Mouse (Mus musculus): Measurements from ENCODE around the gene Zfp931.
"Not testable (repeated sequence)": the region's sequence is repeated elsewhere in the genome, so short reads cannot be mapped to it uniquely, and the experiment has no call there.

Gene Zfp931

GRCm38 (mm10) chr2:178078166-178078717, at the start of gene Zfp931:
Zfp931 (minus strand) TSS chr2:178078476.
- DNase-seq (ENCODE audit: low read depth in 1 of 2, low spot score in 2 of 2): not testable (repeated sequence)

DNA sequence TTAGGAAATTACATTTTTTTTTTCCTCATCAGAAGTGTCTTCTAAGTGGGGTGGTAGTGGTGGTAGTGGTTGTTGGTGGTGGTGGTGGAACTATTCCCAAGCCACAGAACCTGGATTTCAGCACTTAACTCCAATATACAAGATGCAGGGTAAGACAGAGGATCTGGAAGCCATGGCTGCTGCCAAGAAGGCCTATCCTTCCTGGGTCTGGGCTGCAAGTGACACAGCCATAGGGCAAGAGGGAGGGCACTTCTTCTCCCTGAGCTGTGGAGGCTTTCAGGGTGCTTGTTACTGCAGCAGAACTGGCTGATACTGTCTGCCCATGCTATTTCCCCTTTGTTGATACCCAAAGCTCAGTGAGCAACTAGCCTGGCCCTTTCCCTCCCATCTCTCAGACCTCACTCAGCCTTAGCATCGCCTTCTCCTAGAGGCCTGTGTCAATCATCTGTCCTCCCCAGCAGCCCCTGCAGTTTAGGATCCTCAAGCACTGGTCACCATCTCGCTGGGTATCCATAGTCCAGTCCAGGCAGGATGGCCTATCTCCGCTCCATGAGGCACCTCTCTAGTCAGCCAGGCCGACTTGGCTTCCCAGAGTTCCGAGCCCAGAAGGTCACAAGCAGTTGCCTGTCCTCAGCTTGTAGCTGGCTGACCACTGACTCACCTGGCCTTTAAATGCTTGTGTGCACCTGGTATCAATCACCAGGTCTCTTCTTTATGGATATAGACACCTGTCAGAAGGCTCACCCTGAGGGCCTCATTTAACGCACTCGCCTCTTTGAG, 48.0 kb upstream of the Zfp931 start:
- no peak for DNase-seq (ENCODE audit: low read depth in 1 of 2, low spot score in 2 of 2)

DNA sequence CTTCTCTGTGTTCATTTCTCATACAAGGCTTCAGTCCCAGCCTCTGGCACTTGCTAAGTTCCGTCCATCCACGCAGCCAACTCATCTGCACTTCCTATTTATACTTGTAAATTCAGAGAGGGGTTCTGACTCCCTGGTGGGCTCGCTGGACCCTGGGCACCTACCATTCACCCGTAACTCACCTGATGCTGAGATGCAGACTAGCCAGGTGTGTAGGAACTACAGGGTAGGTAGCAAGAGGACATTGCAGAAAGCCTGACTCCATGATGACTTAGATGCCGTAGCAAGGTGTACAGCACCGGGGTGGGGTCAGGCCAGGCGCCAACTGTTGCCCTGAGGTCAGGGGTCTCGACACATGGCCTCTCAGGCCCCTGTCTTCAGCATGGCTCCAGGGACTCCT, 47.2 kb upstream of the Zfp931 start:
- no peak for DNase-seq (ENCODE audit: low read depth in 1 of 2, low spot score in 2 of 2)

- no peak for DNase-seq (ENCODE audit: low read depth in 1 of 2, low spot score in 2 of 2)
Measured at GRCm38 (mm10) chr2:178123466-178123865, 45.2 kb upstream of the Zfp931 start.

GRCm38 (mm10) chr2:178121946-178122665, 43.8 kb upstream of the Zfp931 start:
- DNase-seq (ENCODE audit: low read depth in 1 of 2, low spot score in 2 of 2): no peak

GRCm38 (mm10) chr2:178121375-178121688, 43.1 kb upstream of the Zfp931 start:
- no peak for DNase-seq (ENCODE audit: low read depth in 1 of 2, low spot score in 2 of 2)

- DNase-seq (ENCODE audit: low read depth in 1 of 2, low spot score in 2 of 2): no peak
Measured at GRCm38 (mm10) chr2:178120651-178121374, 42.5 kb upstream of the Zfp931 start.

- no peak for DNase-seq (ENCODE audit: low read depth in 1 of 2, low spot score in 2 of 2)
Measured at GRCm38 (mm10) chr2:178120356-178120645, 42.0 kb upstream of the Zfp931 start.

DNA sequence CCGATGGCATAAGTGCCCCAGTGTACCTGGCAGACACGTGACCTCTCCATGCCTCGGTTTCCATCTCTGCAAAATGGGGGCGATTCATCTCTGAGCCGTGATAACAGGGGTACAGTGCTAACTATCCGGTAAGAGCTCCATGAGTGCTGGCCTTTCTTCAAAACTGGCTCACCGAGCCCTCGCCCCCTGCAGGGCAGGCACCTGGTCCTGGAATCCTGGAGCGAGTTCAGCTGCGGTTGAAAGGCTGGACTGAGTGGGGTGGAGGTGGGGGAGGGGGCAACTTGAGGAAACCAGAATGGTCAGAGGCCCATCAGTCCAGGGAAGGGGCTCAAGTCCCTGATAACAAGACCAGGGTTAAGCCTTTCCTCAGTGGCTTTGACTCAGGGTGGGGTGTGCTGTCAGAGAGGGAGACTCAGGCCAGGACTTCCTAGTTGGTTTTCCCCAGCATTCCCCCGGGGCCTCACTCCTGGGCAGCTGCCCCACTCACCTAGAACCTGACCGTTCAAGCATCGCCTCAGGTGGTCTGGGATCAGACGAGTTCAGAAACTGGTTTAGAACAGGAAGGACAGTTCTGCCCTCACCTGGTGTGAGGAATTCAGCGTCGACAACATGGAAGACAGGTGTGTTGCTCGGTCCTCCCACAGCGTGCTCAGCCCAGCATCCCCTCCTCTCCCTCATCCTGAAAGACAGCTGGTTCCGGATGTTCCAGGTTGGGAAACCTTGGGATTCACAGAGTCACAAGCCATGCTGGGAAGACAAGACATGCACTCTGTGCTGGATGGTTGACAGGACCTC, 41.5 kb upstream of the Zfp931 start:
- no peak for DNase-seq (ENCODE audit: low read depth in 1 of 2, low spot score in 2 of 2)

GRCm38 (mm10) chr2:178118801-178119560, 40.7 kb upstream of the Zfp931 start, which contains the start of gene Phactr3:
Phactr3 (plus strand) TSS chr2:178118975.
- no peak for DNase-seq (ENCODE audit: low read depth in 1 of 2, low spot score in 2 of 2)

GRCm38 (mm10) chr2:178117946-178118345, 39.7 kb upstream of the Zfp931 start:
- DNase-seq (ENCODE audit: low read depth in 1 of 2, low spot score in 2 of 2): no peak

GRCm38 (mm10) chr2:178101957-178102356, 23.7 kb upstream of the Zfp931 start:
- DNase-seq (ENCODE audit: low read depth in 1 of 2, low spot score in 2 of 2): no peak

DNA sequence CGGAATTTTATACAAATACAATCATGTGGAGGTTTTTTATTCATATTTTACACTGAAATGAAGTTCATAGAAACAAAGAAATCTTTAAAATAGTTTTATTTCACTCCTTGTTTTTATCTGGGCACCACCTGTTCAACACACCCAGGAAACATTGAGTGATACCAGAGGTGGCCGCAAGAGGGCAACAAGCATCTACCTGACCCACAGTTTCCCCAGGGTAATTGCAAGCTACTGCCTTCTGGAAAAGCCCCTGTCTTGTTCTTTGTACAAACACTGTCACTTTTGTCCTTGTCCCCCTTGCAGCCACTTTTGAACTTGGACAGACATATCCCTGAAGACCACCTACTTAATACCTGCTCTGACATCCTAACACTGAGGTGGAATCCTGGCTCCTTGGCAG, 19.7 kb upstream of the Zfp931 start:
- no peak for DNase-seq (ENCODE audit: low read depth in 1 of 2, low spot score in 2 of 2)

DNA sequence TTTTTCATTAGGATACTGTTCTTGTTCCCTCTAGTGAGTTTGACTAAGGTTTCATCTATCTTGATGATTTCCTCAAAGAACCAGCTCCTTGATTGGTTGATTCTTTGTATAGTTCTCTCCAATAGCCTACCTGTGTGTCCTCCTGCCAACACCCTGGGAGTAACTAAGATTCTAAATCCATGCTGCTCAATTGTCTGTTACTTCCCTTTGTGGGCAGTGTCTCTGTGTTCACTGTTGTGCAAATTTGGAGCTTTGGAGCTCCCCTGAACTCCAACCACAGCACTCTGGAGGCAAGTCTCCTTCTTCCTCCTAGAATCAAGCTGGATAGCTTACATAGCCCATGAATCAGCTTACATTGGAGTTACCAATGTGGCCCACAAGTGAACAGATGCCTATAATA, 11.3 kb upstream of the Zfp931 start:
- no peak for DNase-seq (ENCODE audit: low read depth in 1 of 2, low spot score in 2 of 2)

DNA sequence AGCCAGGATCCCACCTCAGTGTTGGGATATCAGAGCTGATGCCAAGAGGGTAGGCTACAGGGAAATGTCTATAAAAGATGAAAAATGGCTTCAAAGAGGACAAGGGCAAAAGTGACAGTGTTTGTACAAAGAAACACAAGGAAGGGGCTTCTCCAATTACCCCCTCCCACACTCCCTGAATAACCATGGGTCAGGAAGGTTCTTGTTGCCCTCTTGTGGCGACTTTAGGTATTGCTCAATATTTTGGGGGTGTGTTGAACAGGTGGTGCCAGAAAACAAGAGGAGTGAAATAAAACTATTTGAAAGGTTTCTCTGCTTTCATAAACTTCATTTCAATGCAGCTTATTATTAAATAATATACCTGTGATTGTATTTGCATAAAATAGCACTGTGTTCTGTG, 20.1 kb downstream of the Zfp931 start:
- no peak for DNase-seq (ENCODE audit: low read depth in 1 of 2, low spot score in 2 of 2)

- not testable (repeated sequence) for DNase-seq (ENCODE audit: low read depth in 1 of 2, low spot score in 2 of 2)
Measured at GRCm38 (mm10) chr2:178027601-178028000, 50.7 kb downstream of the Zfp931 start.

DNA sequence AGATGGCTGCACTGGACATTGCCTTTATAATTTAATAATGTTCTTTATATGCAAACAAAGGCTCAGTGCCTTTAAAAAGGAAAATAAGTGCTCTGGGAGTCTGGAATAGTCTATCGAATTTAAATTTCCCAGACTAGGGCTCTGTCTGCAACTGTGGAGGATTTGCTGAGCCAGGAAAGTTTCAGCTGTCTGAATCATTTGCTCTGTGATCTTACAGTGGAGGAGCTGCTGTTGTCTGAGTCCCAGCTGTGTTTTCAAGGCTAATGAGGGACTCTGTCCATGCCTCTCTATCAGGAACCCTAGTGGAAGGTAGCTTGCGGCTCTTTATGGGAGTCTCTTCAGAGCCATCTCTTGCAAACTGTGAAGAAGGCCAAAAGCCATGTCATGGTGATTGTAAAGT, 54.4 kb downstream of the Zfp931 start:
- DNase-seq (ENCODE audit: low read depth in 1 of 2, low spot score in 2 of 2): not testable (repeated sequence)

GRCm38 (mm10) chr2:178023011-178023611, 55.2 kb downstream of the Zfp931 start, which contains the start of gene Zfp971:
Zfp971 (plus strand) TSS chr2:178023284.
- DNase-seq (ENCODE audit: low read depth in 1 of 2, low spot score in 2 of 2): peak in 1 of 2 experiments; percentile 32

DNA sequence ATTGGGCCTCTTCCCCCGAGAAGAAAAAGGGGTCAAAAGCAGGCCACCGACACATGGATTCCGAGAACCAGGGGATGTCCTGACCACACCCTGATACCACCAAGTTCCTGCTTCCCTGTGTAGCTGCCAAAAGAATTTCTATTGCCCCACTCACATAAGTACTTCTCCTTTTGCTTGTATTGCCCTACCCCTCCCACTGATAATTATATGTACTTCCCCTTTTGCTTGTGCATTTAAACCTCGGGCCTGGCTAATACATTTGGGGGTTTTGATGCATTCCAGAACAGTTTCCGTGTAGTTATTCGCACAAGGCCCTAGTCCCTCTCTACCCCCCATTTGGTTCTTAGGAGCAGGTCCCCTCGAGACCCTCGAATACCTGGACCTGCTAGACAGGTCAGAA, 57.5 kb downstream of the Zfp931 start:
- peak; percentile 36 to 58 for DNase-seq (ENCODE audit: low read depth in 1 of 2, low spot score in 2 of 2)

GRCm38 (mm10) chr2:178019486-178019885, 58.8 kb downstream of the Zfp931 start:
- DNase-seq (ENCODE audit: low read depth in 1 of 2, low spot score in 2 of 2): not testable (repeated sequence)

All from monocyte, adult 2 months (primary cell).